Mouse (Mus musculus): Measurements from ENCODE around the gene Runx1.
A peak's percentile ranks its signal among the peaks of the same experiment; 100 is the strongest.

Runx1 gene

GRCm38 (mm10) chr16:92573193-92573592, 252.8 kb downstream of the Runx1 start:
- DNase-seq (ENCODE audit: low spot score in 2 of 2), result no peak

- no peak for DNase-seq (ENCODE audit: low spot score in 2 of 2)
These were observed 254.7 kb downstream of the Runx1 start for GRCm38 (mm10) chr16:92571246-92571645.

DNA sequence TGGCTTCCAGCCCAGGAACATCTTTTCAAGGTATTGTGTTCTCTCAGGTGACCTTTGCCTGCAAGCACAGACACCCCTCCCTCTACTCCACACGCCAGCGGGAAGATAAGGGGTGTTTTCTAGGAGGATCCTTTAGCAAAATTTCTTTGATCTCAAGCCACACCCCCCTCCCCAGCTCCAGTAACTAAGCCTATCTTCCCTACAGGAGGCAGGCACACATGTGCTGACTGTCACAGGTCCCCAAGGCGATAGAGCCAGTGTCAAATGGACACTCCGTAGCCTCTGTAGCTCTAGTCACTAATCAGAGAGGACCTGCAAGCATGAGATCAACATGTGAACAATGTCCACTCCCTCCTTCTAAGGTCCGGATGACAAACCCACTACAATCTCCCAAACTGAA, 259.8 kb downstream of the Runx1 start:
- no peak for DNase-seq (ENCODE audit: low spot score in 2 of 2)

DNA sequence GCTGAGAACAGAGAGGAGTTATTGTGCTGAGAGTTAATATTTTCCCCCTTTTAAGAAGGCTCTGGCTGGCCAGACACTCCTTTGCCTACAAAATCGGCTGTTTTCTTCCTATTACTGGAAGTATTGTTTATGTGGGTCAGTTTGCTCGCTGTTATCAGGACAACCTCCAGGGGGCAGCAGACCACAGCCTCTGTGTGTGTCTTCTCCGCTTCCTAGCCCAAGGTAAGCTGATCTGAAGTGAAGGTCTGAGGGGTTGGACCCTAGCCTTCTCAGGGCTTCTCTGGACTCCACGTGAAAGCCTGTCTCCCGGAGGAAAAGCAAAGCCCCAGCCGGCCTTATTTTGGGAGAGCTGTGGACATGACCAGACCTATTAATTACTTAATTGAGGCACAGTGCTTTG, 260.2 kb downstream of the Runx1 start:
- DNase-seq (ENCODE audit: low spot score in 2 of 2), result peak; percentile 65 to 90

DNA sequence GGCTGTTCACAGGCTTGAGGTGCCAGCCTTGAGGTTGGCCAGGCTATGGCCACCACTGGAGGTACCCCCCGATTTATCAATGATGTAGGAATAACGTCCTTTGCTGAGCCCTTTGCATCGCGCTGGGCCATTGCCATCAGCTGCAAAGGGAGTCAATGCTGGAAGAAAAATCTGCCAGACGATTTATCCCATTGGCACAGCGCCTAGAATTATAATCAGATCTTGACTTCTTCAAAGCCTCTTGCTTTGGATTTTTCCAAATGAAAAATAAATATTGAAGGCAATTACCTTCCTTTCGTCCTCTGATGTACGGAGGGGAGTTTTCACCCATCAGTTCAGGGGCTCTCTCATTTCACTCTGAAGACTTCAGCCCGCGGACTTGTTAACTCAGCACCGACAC, 260.7 kb downstream of the Runx1 start:
- no peak for DNase-seq (ENCODE audit: low spot score in 2 of 2)

DNA sequence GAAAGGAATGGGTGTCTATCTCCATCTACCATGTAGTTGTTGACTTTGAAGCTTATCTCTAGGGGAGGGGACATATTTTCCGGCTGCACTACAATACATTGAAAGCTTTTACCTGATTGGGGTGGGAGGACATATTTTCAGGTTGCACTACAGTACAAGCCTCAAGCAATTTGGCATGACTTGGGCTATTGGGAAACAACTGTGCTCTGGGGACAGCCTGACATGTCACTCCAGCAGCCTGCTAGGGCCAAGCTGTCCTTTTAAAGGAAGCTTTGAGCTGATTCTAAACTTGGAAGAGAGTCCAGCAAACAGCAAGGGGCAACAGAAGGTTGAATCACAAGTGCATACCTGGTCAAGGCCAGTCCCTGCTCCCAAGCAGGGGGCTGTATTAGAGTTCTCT, 270.9 kb downstream of the Runx1 start:
- DNase-seq (ENCODE audit: low spot score in 2 of 2), result no peak

GRCm38 (mm10) chr16:92552858-92553257, 273.1 kb downstream of the Runx1 start:
- DNase-seq (ENCODE audit: low spot score in 2 of 2), result no peak

- DNase-seq (ENCODE audit: low spot score in 2 of 2), result no peak
These were observed 273.9 kb downstream of the Runx1 start for GRCm38 (mm10) chr16:92552106-92552382.
